Mouse (Mus musculus) MEL-GATA-1-ER (cell line): Measurements from ENCODE around the gene Nsun7.

Source experiments
- DNase-seq: peaks from one replicate; pipeline ENCODE4 v3.0.0-alpha.2; 2012; ENCODE audit warnings: low read depth; ENCODE audit errors: extremely low read depth

The Nsun7 gene

DNA sequence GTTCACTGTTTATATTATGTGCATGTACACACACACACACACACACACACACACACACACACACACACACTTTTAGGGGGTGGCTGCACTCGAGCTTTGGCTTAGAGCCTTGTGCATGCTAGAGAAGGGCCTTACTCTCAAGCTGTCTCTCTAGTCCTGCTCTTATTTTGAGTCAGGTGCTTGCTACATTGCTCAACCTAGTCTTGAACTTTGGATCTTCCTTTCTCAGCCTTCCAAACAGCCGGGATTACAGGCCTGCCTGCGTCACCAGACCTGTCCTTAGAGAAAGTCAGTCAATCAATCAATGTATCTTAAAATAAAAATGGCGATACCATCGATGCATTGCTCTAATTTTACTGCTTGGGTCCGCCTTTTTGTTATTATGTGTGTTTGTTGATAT is 71.1 kb downstream of the Nsun7 start:
- DNase-seq, result no peak

- no peak for DNase-seq
Observed at GRCm38 (mm10) chr5:66337025-66337968, 77.6 kb downstream of the Nsun7 start.

DNA sequence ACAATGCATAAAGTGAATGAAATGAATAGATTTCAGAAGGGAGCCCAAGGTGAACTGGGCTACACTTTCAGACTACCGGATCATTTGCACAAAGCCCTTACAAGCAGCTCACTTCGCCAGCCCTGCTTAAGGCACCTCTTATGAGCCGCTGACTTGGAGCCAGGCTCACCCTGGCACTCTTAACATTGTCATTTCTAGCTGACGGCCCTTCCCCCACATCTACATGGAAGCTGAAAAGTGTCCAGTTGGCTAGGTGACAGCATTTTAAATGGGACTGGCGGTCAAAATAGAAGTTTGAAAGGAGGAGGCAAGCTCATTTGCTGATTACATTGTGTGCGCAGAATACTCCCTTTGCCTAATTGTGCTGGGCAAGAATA is 78.3 kb downstream of the Nsun7 start:
- no peak for DNase-seq

- no peak for DNase-seq
Observed at GRCm38 (mm10) chr5:66338583-66338982, 78.9 kb downstream of the Nsun7 start.

- DNase-seq, result no peak
Observed at GRCm38 (mm10) chr5:66340356-66341102, 80.8 kb downstream of the Nsun7 start.

- no peak for DNase-seq
Observed at GRCm38 (mm10) chr5:66341848-66342247, 82.2 kb downstream of the Nsun7 start.

GRCm38 (mm10) chr5:66342285-66342684 is 82.6 kb downstream of the Nsun7 start:
- no peak for DNase-seq

DNA sequence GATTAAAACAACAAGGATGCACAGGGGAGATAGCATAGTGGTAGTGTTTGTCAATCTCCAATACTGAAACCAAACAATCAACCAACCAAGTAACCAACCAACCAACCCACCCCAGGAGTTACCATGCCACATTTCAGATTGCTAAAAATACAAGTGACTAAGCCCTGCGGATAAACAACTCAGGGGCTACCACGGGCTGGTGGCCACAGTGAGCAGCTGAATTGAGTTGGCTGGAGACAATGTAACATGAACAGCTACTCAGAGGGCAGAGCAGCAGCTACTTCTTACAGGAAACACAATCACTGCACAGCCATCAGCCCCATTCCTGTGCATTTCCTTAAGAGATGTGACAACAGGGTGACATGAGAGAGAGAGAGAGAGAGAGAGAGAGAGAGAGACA is 84.5 kb downstream of the Nsun7 start:
- DNase-seq, result no peak

GRCm38 (mm10) chr5:66345140-66345539 is 85.4 kb downstream of the Nsun7 start:
- DNase-seq, result no peak

DNA sequence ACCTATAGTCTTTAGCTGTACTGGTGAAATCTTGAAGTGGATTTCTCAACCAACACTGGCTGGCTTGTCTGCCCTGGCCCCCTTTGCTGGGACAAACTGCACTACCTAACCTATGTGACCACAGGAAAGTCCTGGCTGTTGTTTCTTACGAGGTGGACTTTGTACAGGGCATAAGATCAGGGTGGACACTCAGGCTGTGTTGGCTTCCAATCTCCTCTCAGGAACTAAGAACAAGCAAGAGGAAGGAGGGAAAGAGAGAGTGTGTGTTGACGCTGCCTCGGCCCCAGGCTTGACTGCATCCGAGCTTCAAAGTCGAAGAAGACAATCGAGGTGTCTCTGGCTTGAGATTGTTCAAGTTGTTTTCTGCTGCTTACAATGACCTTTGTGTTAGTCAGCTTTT is 87.1 kb downstream of the Nsun7 start:
- DNase-seq, result no peak
